Mouse (Mus musculus): ENCODE results near the gene Zfp598.

GRCm38 (mm10) chr17:24670246-24670844, 858 bp downstream of the Zfp598 start:
- TF ChIP-seq CTCF (conservative IDR thresholded peaks at IDR 0.05 in 1 of 2, IDR thresholded peaks at IDR 0.05 in 1 of 2; ENCODE audit: low read depth in 2 of 2, low read length in 2 of 2) (no peak), POLR2A (IDR thresholded peaks at IDR 0.05; ENCODE audit: low read depth, low read length) (no peak), MAZ (IDR thresholded peaks at IDR 0.05; ENCODE audit: low read depth, low read length) (no peak), ZC3H11A (IDR thresholded peaks at IDR 0.05; ENCODE audit: low read depth, low read length) (no peak), MAFK (IDR thresholded peaks at IDR 0.05; ENCODE audit: insufficient replicate concordance, low read length) (no peak), HCFC1 (IDR thresholded peaks at IDR 0.05; ENCODE audit: low read depth, low read length) (no peak)

All from CH12.LX (cell line).